9 mouse cellular contexts compared by ENCODE assay signal in the genomic region with DNA sequence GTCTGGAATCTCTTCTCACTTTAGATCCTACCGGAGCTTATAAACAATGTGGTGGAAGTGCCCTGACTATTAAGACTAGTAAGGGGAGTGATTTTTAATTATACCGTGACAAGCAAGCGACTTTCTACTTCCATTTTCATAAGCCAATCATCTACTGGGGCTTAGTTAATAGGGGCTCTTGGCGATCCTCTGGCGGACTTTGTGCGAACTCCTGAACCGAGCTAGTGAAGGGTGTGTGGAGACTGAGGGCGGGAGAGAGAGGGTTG. TPM values are rescaled to one million over a fixed set of nuclear protein-coding genes. Genes with fewer than 3 reads are reported as not detected.
DNase-seq lines count a peak whose midpoint lies in the region; ATAC-seq and TF ChIP-seq lines count a peak whose summit lies in the region.
"Had no signal": no experiment of that assay in that cellular context is flagged by ENCODE, and none has a peak within 500 bp of the region (broad histone marks: within the 10 kb centered on the region; RNA-seq: fewer than 3 reads in every experiment).

No protein-coding gene starts in this region.

- no peak for DNase-seq in lung, postnatal 14 days
- no peak for DNase-seq in forebrain, embryonic 14.5 days (ENCODE audit: low spot score)
- DNase-seq in limb, embryonic 14.5 days (ENCODE audit: low spot score) = no peak
- DNase-seq in adrenal gland, adult 2 months = no peak
- DNase-seq in kidney, adult 2 months = no peak
- no peak for DNase-seq in cerebellum, postnatal 4 days (ENCODE audit: low spot score in 2 of 2)
- DNase-seq: cerebellum, postnatal 25 days had no signal

- H3K4me3 ChIP-seq in lung, embryonic 16.5 days (ENCODE audit: low read length) = peak overlapping the region; percentile 48
- H3K4me3 ChIP-seq in forebrain, embryonic 14.5 days (ENCODE audit: low read depth, low read length) = peak overlapping the region; percentile 55
- peak overlapping the region; percentile 39 for H3K4me3 ChIP-seq in limb, embryonic 14.5 days (replicated peaks; ENCODE audit: low read length)
- H3K4me3 ChIP-seq in stomach, embryonic 15.5 days (replicated peaks) = peak overlapping the region; percentile 41
- no peak overlapping the region for H3K4me3 ChIP-seq in kidney, adult 2 months (ENCODE audit: insufficient read depth, low read depth, low read length)

- peak overlapping the region; percentile 73 for H3K4me2 ChIP-seq in lung, embryonic 16.5 days (ENCODE audit: low read depth, low read length)
- H3K4me2 ChIP-seq in forebrain, embryonic 14.5 days (ENCODE audit: low read length) = peak overlapping the region; percentile 84
- peak overlapping the region; percentile 85 for H3K4me2 ChIP-seq in limb, embryonic 14.5 days (replicated peaks; ENCODE audit: low read depth, low read length, severe bottlenecking)
- H3K4me2 ChIP-seq in stomach, embryonic 15.5 days = peak overlapping the region; percentile 89

- peaks cover 51% of the 10 kb centered on the region for H3K27me3 ChIP-seq in lung, embryonic 16.5 days (ENCODE audit: control insufficient read depth, insufficient read depth, low read depth, low read length)
- H3K27me3 ChIP-seq in forebrain, embryonic 14.5 days (replicated peaks; ENCODE audit: control insufficient read depth, insufficient read depth, low read length) = no peaks in the 10 kb centered on the region
- H3K27me3 ChIP-seq in limb, embryonic 14.5 days (ENCODE audit: control insufficient read depth, insufficient read depth, low read length) = peaks cover 77% of the 10 kb centered on the region
- H3K27me3 ChIP-seq in stomach, embryonic 15.5 days (replicated peaks) = peaks cover 58% of the 10 kb centered on the region
- peaks cover 1% of the 10 kb centered on the region; the same call in 1 of the 2 replicates for H3K27me3 ChIP-seq in kidney, adult 2 months (replicated peaks; ENCODE audit: control insufficient read depth, insufficient read depth, low read length)

- ATAC-seq in lung, embryonic 16.5 days (ENCODE audit: low read depth) = peak; percentile 74
- ATAC-seq in forebrain, embryonic 14.5 days = peak; percentile 91
- ATAC-seq in limb, embryonic 14.5 days (ENCODE audit: low FRiP score, low read depth) = peak; percentile 73; the same call in 1 of the 2 replicates
- ATAC-seq in stomach, embryonic 15.5 days (ENCODE audit: insufficient read depth, low FRiP score, low read depth) = 0 out of 2 replicates have a peak, but pooled peaks have one; percentile 50

- no peak for TF ChIP-seq POLR2A in limb, embryonic 14.5 days (IDR thresholded peaks at IDR 0.05; ENCODE audit: borderline replicate concordance, extremely low read depth, insufficient read depth, insufficient read length)
- TF ChIP-seq POLR2A in kidney, adult 2 months (IDR thresholded peaks at IDR 0.05; ENCODE audit: low read depth, low read length) = no peak

- no peak overlapping the region for H3K9ac ChIP-seq in lung, embryonic 16.5 days (ENCODE audit: low read length)
- H3K9ac ChIP-seq in forebrain, embryonic 14.5 days (ENCODE audit: low read length) = peak overlapping the region; percentile 99
- no peak overlapping the region for H3K9ac ChIP-seq in limb, embryonic 14.5 days (ENCODE audit: low read depth, low read length, severe bottlenecking)
- no peak overlapping the region for H3K9ac ChIP-seq in stomach, embryonic 15.5 days

- no peak for TF ChIP-seq CTCF in kidney, adult 2 months (conservative IDR thresholded peaks at IDR 0.05; ENCODE audit: insufficient read depth, insufficient read length, low read depth, low read length)

- no peaks in the 10 kb centered on the region for H3K9me3 ChIP-seq in lung, embryonic 16.5 days (ENCODE audit: control insufficient read depth, low read length)
- H3K9me3 ChIP-seq in forebrain, embryonic 14.5 days (replicated peaks; ENCODE audit: control insufficient read depth, low read length) = no peaks in the 10 kb centered on the region
- H3K9me3 ChIP-seq in limb, embryonic 14.5 days (ENCODE audit: control insufficient read depth, low read length) = no peaks in the 10 kb centered on the region
- no peaks in the 10 kb centered on the region for H3K9me3 ChIP-seq in stomach, embryonic 15.5 days

- no peak overlapping the region for H3K27ac ChIP-seq in lung, embryonic 16.5 days (ENCODE audit: low read length)
- H3K27ac ChIP-seq in forebrain, embryonic 14.5 days (ENCODE audit: low read depth, low read length) = peak overlapping the region; percentile 100
- no peak overlapping the region for H3K27ac ChIP-seq in limb, embryonic 14.5 days (replicated peaks; ENCODE audit: low read depth, low read length)
- H3K27ac ChIP-seq in stomach, embryonic 15.5 days = no peak overlapping the region
- H3K27ac ChIP-seq in kidney, adult 2 months (ENCODE audit: insufficient read depth, low read depth, low read length) = no peak overlapping the region

- H3K36me3 ChIP-seq in lung, embryonic 16.5 days (ENCODE audit: control insufficient read depth, insufficient read depth, low read length) = no peaks in the 10 kb centered on the region
- 0 out of 2 replicates have a peak, but pooled peaks cover 16% of the 10 kb centered on the region for H3K36me3 ChIP-seq in forebrain, embryonic 14.5 days (ENCODE audit: control insufficient read depth, insufficient read depth, low read length)
- H3K36me3 ChIP-seq in limb, embryonic 14.5 days (ENCODE audit: control insufficient read depth, insufficient read depth, low read length) = no peaks in the 10 kb centered on the region
- H3K36me3 ChIP-seq in stomach, embryonic 15.5 days = no peaks in the 10 kb centered on the region
- H3K36me3 ChIP-seq in kidney, adult 2 months (ENCODE audit: control insufficient read depth, insufficient read depth, low read length) = no peaks in the 10 kb centered on the region

- H3K4me1 ChIP-seq in lung, embryonic 16.5 days (replicated peaks; ENCODE audit: control insufficient read depth, insufficient read depth, low read length) = peaks cover 10% of the 10 kb centered on the region
- H3K4me1 ChIP-seq in forebrain, embryonic 14.5 days (ENCODE audit: control insufficient read depth, insufficient read depth, low read length) = peaks cover 18% of the 10 kb centered on the region
- 0 out of 2 replicates have a peak, but pooled peaks cover 2% of the 10 kb centered on the region for H3K4me1 ChIP-seq in limb, embryonic 14.5 days (ENCODE audit: control insufficient read depth, insufficient read depth, low read length)
- peaks cover 7% of the 10 kb centered on the region for H3K4me1 ChIP-seq in stomach, embryonic 15.5 days
- H3K4me1 ChIP-seq in kidney, adult 2 months (ENCODE audit: control insufficient read depth, insufficient read depth, low read length) = no peaks in the 10 kb centered on the region

- under 1% methylated on average over 8 of the region's 8 CpGs for WGBS in lung, embryonic 16.5 days
- WGBS in forebrain, embryonic 14.5 days = 0% methylated on average over 8 of the region's 8 CpGs
- WGBS in limb, embryonic 14.5 days = under 1% methylated on average over 8 of the region's 8 CpGs
- under 1% methylated on average over 8 of the region's 8 CpGs for WGBS in stomach, embryonic 15.5 days
- 2% methylated on average over 8 of the region's 8 CpGs for WGBS in kidney, adult 2 months

RNA-seq across cellular contexts. Expression of a gene that starts 15.8 kb away (rescaled TPM):
- polyA plus RNA-seq in lung, embryonic 16.5 days (2015; fragmentation: Nextera tagmentation; extraction: Ambion mirVana) = not detected in 2 replicates
- 2.2 and 3.6 TPM in 2 replicates for polyA plus RNA-seq in forebrain, embryonic 14.5 days (2014; fragmentation: Nextera tagmentation; extraction: Ambion mirVana)
- 0.04 TPM in 1 of 2 replicates, not detected in the other for polyA plus RNA-seq in limb, embryonic 14.5 days (2012; rRNA removed)
- polyA plus RNA-seq in limb, embryonic 14.5 days (2014; fragmentation: Nextera tagmentation; extraction: Ambion mirVana) = not detected in 2 replicates
- not detected in 2 replicates for polyA plus RNA-seq in stomach, embryonic 15.5 days (2015; fragmentation: Nextera tagmentation; extraction: Ambion mirVana)
- total RNA-seq in adrenal gland, adult 2 months (2021) = not detected
- not detected in 2 replicates for polyA plus RNA-seq in adrenal gland, adult 2 months (2012; rRNA removed)
- polyA plus RNA-seq in kidney, adult 2 months (2012; rRNA removed) = not detected in 2 replicates

RNA-seq across cellular contexts. Expression of a gene that starts 18.3 kb away (rescaled TPM):
- 0.15 TPM in 1 of 2 replicates, not detected in the other for polyA plus RNA-seq in lung, embryonic 16.5 days (2015; fragmentation: Nextera tagmentation; extraction: Ambion mirVana)
- 72.6 and 77.7 TPM in 2 replicates for polyA plus RNA-seq in forebrain, embryonic 14.5 days (2014; fragmentation: Nextera tagmentation; extraction: Ambion mirVana)
- polyA plus RNA-seq in limb, embryonic 14.5 days (2012; rRNA removed) = 0.12 and 1.2 TPM in 2 replicates
- polyA plus RNA-seq in limb, embryonic 14.5 days (2014; fragmentation: Nextera tagmentation; extraction: Ambion mirVana) = not detected in 2 replicates
- polyA plus RNA-seq in stomach, embryonic 15.5 days (2015; fragmentation: Nextera tagmentation; extraction: Ambion mirVana) = 0.06 and 0.10 TPM in 2 replicates
- not detected for total RNA-seq in adrenal gland, adult 2 months (2021)
- not detected in 2 replicates for polyA plus RNA-seq in adrenal gland, adult 2 months (2012; rRNA removed)
- polyA plus RNA-seq in kidney, adult 2 months (2012; rRNA removed) = not detected in 2 replicates

Comparison
In these comparisons a context has a peak if more than half of its experiments do, and no peak if none do; other contexts are left out.
1. RNA of a gene that starts 18.3 kb away (polyA plus RNA-seq): 72.6 to 77.7 TPM in forebrain, embryonic 14.5 days; 0.12 to 1.2 TPM in limb, embryonic 14.5 days, 0.15 TPM in lung, embryonic 16.5 days, 0.06 to 0.10 TPM in stomach, embryonic 15.5 days, not detected in kidney, adult 2 months and not detected in adrenal gland, adult 2 months; every median in the first group is over 10 times any median in the second.
2. Peak in every context shown above with its lines, with median percentiles within 50 percentile points of each other: ATAC-seq and H3K4me2 ChIP-seq.